Mouse (Mus musculus) midbrain, embryonic 13.5 days (tissue): ENCODE measurements around the gene Myl9. TPM values are rescaled to one million over a fixed set of nuclear protein-coding genes. Genes with fewer than 3 reads are reported as not detected.
"Not testable (repeated sequence)": the region's sequence is repeated elsewhere in the genome, so short reads cannot be mapped to it uniquely, and the experiment has no call there.

ENCODE experiments used
- ATAC-seq: fragments of 200-750 bp; cut with Nextera tagmentation; 2 replicates; pipeline ENCODE4 v1.8.0; 2017; ENCODE audit warnings: mild to moderate bottlenecking, moderate TSS enrichment, moderate library complexity
- H3K27ac ChIP-seq: fragments of 300-500 bp; sonication (generic); 2 replicates; pipeline ENCODE4 v1.5.1; 2015; ENCODE audit warnings: inconsistent platforms, mild to moderate bottlenecking, moderate library complexity
- H3K27me3 ChIP-seq: fragments of 300-500 bp; sonication (generic); 2 replicates; pipeline ENCODE4 v1.6.1; 2015; ENCODE audit warnings: mild to moderate bottlenecking, inconsistent platforms
- H3K36me3 ChIP-seq: fragments of 300-500 bp; sonication (generic); 2 replicates; pipeline ENCODE4 v1.6.1; 2015; ENCODE audit warnings: mild to moderate bottlenecking, inconsistent platforms
- H3K4me1 ChIP-seq: fragments of 300-500 bp; sonication (generic); replicated peaks from 2 replicates; pipeline ENCODE4 v1.6.1; 2015; ENCODE audit warnings: inconsistent platforms
- H3K4me2 ChIP-seq: fragments of 300-500 bp; sonication (generic); replicated peaks from 2 replicates; pipeline ENCODE4 v1.6.1; 2015; ENCODE audit warnings: moderate library complexity, mild to moderate bottlenecking, inconsistent platforms
- H3K4me3 ChIP-seq: fragments of 300-500 bp; sonication (generic); replicated peaks from 2 replicates; pipeline ENCODE4 v1.5.1; 2015; ENCODE audit warnings: mild to moderate bottlenecking, inconsistent platforms
- H3K9ac ChIP-seq: fragments of 300-500 bp; sonication (generic); replicated peaks from 2 replicates; pipeline ENCODE4 v1.6.1; 2015; ENCODE audit warnings: mild to moderate bottlenecking, inconsistent platforms
- H3K9me3 ChIP-seq: fragments of 300-500 bp; sonication (generic); 2 replicates; pipeline ENCODE4 v1.6.1; 2016; ENCODE audit warnings: mild to moderate bottlenecking, inconsistent platforms
- WGBS: fragments of 180-500 bp; shearing (Covaris S2); methylation state at CpG from one replicate; pipeline ENCODE4 v1.1.7; 2015; 5-methylcytosine and 5-hydroxymethylcytosine counted together
- polyA plus RNA-seq: library from polyadenylated mRNA; unstranded; fragments of >200 nt; fragmentation: Nextera tagmentation; extraction: Ambion mirVana; gene quantifications from 2 replicates; pipeline ENCODE4 v1.2.1, GENCODE M21; 2015

Gene Myl9
- polyA plus RNA-seq, 1 experiment from 2014 or later = 37.4 TPM

DNA sequence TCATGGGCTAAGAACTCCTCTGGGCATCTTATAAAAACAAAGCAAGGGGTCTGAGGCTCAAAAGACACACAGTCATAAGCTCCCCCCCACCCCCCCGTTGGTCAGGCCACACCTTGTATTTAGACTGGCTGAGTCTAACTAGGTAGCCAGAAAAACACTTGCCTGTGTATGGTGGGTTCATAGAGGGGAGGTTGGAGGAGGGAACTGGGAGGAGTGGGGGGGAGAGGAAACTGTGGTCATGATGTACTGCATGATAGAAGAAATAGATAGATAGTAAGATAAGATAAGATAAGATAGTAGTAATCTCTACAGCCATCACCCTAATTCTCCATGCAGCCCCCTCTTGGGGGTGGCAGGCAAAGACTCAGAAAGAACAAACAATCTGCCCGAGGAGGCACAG is 4.3 kb downstream of the Myl9 start:
- Histone ChIP-seq H3K27ac (no peak overlapping the region), H3K36me3 (no peaks in the 10 kb centered on the region), H3K27me3 (peaks cover 14% of the 10 kb centered on the region), H3K9ac (no peak overlapping the region), H3K4me2 (no peak overlapping the region), H3K4me3 (no peak overlapping the region), H3K4me1 (peaks cover 24% of the 10 kb centered on the region), H3K9me3 (no peaks in the 10 kb centered on the region)
- ATAC-seq = no peak
- 68% methylated on average over 2 of the region's 2 CpGs for WGBS

DNA sequence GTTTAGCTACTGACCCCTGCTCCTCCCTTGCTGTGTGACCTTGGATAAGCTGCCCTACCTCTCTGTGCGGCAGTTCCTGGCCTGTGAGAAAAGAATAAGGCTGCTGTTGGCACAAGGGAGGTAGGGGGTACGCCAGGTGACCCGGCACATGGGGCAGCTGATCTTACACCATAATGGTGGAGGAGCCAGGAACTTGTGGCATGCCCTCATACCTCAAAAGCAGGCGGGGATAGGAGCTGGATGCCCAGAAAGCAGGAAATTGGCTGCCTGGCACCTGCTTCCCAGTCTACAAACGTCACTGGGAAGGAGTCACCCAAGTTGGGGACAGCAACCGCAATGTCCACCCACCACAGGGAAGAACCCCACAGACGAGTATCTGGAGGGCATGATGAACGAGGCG is 4.9 kb downstream of the Myl9 start:
- Histone ChIP-seq H3K4me3 (no peak overlapping the region), H3K4me1 (peaks cover 18% of the 10 kb centered on the region), H3K4me2 (no peak overlapping the region), H3K27ac (no peak overlapping the region), H3K9ac (no peak overlapping the region), H3K27me3 (peaks cover 14% of the 10 kb centered on the region), H3K36me3 (no peaks in the 10 kb centered on the region), H3K9me3 (no peaks in the 10 kb centered on the region)
- no peak for ATAC-seq
- 76% methylated on average over 9 of the region's 9 CpGs for WGBS

DNA sequence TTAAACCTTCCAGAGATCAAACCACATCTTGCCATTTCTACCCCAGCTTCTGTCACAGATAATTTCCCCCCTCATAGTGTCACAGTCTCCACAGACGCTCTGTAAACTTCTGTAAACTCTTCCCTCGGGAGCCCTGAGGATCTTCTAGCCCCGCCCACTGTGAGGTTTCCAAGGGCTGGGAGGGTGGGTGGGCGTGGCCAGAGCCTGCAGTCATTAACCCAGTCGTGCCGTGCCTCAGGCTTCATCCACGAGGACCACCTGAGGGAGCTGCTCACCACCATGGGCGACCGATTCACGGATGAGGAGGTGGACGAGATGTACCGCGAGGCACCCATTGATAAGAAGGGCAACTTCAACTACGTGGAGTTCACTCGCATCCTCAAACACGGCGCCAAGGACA is 5.5 kb downstream of the Myl9 start:
- Histone ChIP-seq H3K36me3 (no peaks in the 10 kb centered on the region), H3K27me3 (peaks cover 10% of the 10 kb centered on the region), H3K9me3 (no peaks in the 10 kb centered on the region), H3K9ac (no peak overlapping the region), H3K4me2 (no peak overlapping the region), H3K4me3 (no peak overlapping the region), H3K27ac (no peak overlapping the region), H3K4me1 (peaks cover 11% of the 10 kb centered on the region)
- ATAC-seq = no peak
- WGBS = 22% methylated on average over 17 of the region's 17 CpGs

DNA sequence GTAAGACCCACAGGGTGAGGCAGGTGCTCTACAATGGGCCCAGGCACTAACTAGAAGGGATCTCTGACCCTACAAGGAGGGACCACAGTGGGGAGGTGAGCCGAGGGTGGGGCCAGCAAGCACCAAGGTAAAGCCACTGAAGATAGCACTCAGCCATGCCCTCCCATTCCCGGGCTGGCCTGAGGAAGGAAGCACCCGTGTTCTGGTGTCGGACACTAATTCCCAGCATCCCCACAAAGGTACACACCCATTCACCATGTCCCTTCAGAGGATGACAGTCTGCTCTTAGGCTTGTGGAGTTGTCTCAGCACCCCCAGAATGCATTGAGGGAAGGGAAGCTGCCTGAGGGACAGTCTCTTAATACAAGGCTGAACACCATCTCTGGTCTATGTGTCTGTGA is 6.1 kb downstream of the Myl9 start:
- WGBS = 78% methylated on average over 4 of the region's 4 CpGs
- Histone ChIP-seq H3K4me2 (no peak overlapping the region), H3K27ac (no peak overlapping the region), H3K27me3 (peaks cover 6% of the 10 kb centered on the region; the same call in 1 of the 2 replicates), H3K4me3 (no peak overlapping the region), H3K36me3 (no peaks in the 10 kb centered on the region), H3K9me3 (0 out of 2 replicates have a peak, but pooled peaks cover 3% of the 10 kb centered on the region), H3K4me1 (peaks cover 10% of the 10 kb centered on the region; the same call in 1 of the 2 replicates), H3K9ac (no peak overlapping the region)
- no peak for ATAC-seq

DNA sequence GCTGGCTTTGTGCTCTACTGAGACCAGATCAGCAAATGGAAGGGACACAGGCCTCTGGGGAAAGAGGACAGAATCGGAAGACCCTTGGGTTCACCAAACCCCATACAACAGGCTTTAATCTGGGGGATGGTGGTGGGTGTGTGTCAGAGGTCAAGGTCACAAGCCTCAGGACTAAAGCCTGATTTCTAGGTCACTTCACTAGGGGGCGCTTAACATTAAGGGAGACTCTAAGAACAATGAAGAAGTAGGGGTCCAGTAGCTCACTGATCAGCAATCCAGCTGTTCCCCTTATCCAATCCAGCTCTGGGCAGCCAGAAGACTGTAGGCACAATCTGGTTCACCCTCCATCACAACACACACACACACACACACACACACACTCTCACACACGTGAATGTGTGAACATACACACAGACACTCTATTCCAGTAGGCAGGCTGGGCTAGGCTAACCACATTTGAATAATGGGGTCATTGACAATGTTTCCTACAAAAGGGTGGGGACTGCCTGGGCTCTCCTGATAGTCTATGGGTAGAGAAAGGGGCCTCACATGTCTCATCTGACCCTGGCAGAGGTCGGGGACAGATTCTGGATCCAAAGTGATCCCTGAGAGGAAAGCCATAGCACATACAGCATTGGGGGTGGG is 6.7 kb downstream of the Myl9 start:
- H3K27ac ChIP-seq = no peak overlapping the region
- H3K27me3 ChIP-seq = peaks cover 4% of the 10 kb centered on the region; the same call in 1 of the 2 replicates
- no peak overlapping the region for H3K4me3 ChIP-seq
- no peak for ATAC-seq
- no peaks in the 10 kb centered on the region for H3K36me3 ChIP-seq
- peaks cover 5% of the 10 kb centered on the region; the same call in 1 of the 2 replicates for H3K9me3 ChIP-seq
- peaks cover 10% of the 10 kb centered on the region; the same call in 1 of the 2 replicates for H3K4me1 ChIP-seq
- WGBS = 70% methylated on average over 4 of the region's 4 CpGs
- H3K4me2 ChIP-seq = no peak overlapping the region
- no peak overlapping the region for H3K9ac ChIP-seq

DNA sequence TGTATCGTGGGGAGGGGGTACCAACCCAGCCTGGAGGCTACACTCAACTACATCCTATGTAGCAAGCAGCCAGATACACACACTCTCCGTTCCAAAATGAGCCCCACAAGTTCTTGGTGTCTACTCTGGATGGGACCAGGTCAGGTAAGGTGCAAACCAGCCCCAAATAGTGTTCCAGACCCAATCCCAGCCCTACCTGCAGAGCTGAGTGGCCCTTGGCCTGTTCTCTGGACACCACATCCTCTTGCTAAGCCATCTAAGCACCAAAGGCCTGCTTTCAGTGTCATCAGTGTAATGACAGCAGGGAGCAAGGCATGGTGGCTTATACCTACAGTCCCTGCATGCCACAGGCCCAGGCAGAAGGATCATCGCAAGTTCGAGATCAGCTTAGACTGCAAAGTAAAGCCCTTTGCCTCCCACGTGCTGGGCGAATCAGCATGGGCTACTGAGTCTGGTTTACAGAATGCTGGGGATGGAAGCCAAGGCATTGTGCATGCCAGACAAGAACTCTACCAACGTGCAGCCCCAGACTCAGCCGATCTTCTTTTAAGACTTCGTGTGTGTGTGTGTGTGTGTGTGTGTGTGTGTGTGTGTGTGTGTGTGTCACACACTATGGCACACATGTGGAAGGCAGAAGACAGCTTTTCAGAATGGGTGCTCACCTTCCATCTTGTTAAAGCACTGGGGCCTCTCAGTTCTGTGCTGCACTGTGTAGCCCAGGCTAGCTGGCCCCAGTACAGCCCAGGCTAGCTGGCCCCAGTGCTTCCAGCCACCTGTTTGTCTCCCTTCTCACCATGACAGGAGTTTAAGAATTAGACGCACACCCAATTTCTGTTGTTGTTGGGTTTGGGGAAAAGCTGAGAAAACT is 7.5 kb downstream of the Myl9 start:
- Histone ChIP-seq H3K4me1 (peaks cover 10% of the 10 kb centered on the region; the same call in 1 of the 2 replicates), H3K9ac (no peak overlapping the region), H3K9me3 (peaks cover 5% of the 10 kb centered on the region; the same call in 1 of the 2 replicates), H3K36me3 (no peaks in the 10 kb centered on the region), H3K27me3 (no peaks in the 10 kb centered on the region), H3K4me2 (no peak overlapping the region), H3K27ac (no peak overlapping the region), H3K4me3 (no peak overlapping the region)
- ATAC-seq = no peak
- WGBS = 85% methylated on average over 10 of the region's 10 CpGs

DNA sequence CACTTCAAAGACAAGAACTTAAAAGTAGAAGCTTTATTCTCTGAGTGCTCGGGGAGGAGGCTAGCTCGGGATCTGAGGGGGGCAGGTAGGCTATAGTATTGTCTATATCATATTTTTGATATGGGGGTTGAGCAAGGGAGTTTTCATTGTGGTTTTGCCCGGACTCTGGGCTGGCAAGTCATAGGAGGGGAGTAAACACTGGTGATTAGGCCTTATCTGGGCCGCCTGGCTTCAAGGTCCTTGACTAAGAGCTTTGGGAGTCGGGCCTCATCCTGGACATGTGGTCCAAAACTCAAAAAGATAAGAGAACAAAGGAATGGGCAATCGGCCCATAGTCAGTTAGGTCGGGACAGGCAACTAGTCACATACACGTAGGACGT is 8.1 kb downstream of the Myl9 start:
- 85% methylated on average over 9 of the region's 9 CpGs for WGBS

DNA sequence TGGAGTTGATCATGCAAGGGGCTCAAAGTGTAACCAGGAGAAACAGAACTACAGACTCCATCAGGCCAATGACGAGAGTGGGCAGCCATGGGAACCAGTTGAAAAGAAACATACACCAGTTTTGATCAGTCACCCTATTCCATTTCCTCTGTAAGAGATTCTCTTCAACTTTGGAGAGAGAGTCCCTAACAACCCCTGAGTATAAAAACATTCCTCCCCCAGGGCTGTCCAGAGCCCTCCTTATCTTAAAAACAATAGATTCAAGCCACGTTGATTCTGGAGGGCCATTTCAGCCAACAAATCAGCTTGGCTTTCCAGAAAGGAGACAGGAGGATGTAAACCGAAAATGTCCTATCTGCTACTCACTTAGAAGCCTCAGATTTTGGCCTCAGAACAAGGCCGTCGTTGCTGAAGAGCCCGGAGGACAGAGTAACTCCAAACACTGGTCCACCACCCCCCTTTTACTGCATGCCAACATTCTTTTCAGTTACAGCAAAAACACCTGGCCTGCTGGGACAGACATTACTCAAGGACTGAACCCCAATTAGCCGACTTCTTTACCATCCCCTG is 8.9 kb downstream of the Myl9 start:
- Histone ChIP-seq H3K4me2 (no peak overlapping the region), H3K36me3 (no peaks in the 10 kb centered on the region), H3K27ac (no peak overlapping the region), H3K9me3 (peaks cover 5% of the 10 kb centered on the region; the same call in 1 of the 2 replicates), H3K4me3 (no peak overlapping the region), H3K27me3 (no peaks in the 10 kb centered on the region), H3K9ac (no peak overlapping the region), H3K4me1 (peaks cover 5% of the 10 kb centered on the region; the same call in 1 of the 2 replicates)
- ATAC-seq = no peak
- WGBS = 86% methylated on average over 7 of the region's 7 CpGs

More for the DNA sequence above, 8.1 kb downstream of the Myl9 start:
- Histone ChIP-seq H3K27me3 (no peaks in the 10 kb centered on the region), H3K4me1 (peaks cover 6% of the 10 kb centered on the region; the same call in 1 of the 2 replicates), H3K36me3 (no peaks in the 10 kb centered on the region), H3K27ac (no peak overlapping the region), H3K9ac (no peak overlapping the region), H3K4me3 (no peak overlapping the region), H3K4me2 (no peak overlapping the region), H3K9me3 (peaks cover 5% of the 10 kb centered on the region; the same call in 1 of the 2 replicates)
- no peak for ATAC-seq

DNA sequence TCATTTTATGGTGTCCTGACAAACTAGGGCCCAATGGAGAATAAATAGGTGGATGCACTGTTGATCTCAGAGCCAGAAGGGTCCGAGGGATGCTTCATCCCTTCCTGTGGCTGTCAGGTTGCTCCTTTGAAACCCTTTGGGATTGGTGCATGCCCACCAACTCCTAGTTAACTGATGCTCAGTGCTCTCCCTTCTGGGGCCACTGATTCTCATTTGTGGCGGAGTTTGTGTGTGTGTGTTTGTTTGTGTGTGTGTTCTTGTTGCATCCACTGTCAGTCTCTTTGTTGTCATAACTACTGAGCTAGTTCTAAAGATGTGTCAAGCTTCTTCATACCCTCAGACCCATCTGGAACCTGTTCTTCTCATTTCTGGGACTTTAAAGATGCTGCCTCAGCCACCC is 9.7 kb downstream of the Myl9 start:
- H3K9ac ChIP-seq = no peak overlapping the region
- H3K27ac ChIP-seq = no peak overlapping the region
- 87% methylated on average over 2 of the region's 2 CpGs for WGBS
- H3K4me3 ChIP-seq = no peak overlapping the region
- no peak overlapping the region for H3K4me2 ChIP-seq
- peaks cover 5% of the 10 kb centered on the region; the same call in 1 of the 2 replicates for H3K4me1 ChIP-seq
- H3K27me3 ChIP-seq = no peaks in the 10 kb centered on the region
- no peaks in the 10 kb centered on the region for H3K36me3 ChIP-seq
- no peak for ATAC-seq
- H3K9me3 ChIP-seq = peaks cover 5% of the 10 kb centered on the region; the same call in 1 of the 2 replicates

DNA sequence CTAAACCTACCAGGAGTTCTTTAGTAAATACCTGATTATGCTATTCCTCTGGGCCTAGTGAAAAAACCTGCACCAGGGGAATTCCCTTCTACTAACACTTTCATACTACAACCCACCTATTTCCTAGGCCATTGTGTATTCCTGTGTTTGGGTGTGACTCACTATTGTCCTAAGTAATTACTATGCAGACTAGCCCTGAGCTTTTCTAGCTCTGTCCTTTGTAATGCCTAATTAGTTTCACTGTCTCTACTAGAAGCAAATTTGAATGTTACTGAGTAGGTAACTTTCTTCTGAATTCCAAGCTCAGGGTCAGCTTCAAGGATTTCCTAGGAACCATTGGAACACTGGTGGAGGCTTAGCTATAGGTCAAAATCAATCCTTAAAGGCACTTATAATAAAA is 11.1 kb downstream of the Myl9 start:
- not testable (repeated sequence) for H3K4me1 ChIP-seq, H3K4me3 ChIP-seq, H3K4me2 ChIP-seq, H3K9ac ChIP-seq, H3K36me3 ChIP-seq, H3K9me3 ChIP-seq, H3K27ac ChIP-seq, H3K27me3 ChIP-seq, ATAC-seq

DNA sequence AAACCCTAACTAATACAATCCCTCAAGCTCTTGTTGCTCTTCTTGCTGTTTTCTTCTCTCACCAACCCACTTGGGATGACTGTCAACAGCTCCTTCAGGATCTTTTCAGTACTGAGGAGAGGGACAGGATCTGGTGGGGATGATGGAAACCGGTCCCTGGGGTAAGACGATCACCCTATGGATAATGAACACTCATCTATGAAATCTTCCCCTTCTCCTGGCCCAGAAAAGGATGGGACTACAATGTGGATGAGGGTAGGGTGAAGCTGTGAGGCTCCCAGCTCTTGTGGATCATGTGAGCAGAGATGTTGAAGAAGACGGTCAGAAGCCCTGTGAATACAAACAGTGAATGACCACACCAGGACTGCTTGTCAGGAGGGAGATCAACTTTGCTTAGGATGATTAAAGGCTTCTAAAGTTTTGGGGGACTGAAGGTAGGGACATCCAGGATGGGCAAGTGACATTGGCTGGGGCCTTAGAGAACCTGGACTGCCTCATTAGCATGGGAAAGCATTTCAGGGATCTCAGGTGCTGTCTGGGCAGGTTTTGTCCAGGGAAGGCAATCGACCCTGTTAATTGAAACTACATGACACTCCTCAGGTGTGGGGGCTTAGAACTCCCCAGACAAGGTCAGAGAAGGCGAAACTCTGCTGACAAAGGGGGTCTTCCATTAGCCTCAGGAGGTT is 12.0 kb downstream of the Myl9 start:
- Histone ChIP-seq H3K9me3 (peaks cover 14% of the 10 kb centered on the region; the same call in 1 of the 2 replicates), H3K27ac (no peak overlapping the region), H3K4me2 (no peak overlapping the region), H3K36me3 (no peaks in the 10 kb centered on the region), H3K27me3 (no peaks in the 10 kb centered on the region), H3K4me1 (no peaks in the 10 kb centered on the region), H3K9ac (no peak overlapping the region), H3K4me3 (no peak overlapping the region)
- 90% methylated on average over 5 of the region's 5 CpGs for WGBS
- no peak for ATAC-seq

DNA sequence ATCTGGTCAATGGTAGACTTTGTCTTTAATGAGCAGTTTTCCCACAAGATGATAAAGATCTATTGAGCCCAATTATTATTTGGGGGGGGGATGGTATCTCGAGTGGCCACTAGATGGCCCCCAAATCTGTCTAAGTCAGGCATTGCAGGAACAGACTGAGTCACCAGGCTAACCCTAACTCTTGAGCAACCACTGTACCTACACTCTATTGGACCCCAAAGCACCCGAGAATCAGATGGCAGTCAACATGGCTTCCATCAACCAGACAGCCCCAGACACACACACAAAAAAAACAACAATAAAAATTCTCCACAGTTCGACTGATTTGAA is 12.5 kb downstream of the Myl9 start:
- H3K9me3 ChIP-seq = peaks cover 15% of the 10 kb centered on the region; the same call in 1 of the 2 replicates
- 41% methylated on average over 3 of the region's 3 CpGs for WGBS
- H3K36me3 ChIP-seq = no peaks in the 10 kb centered on the region
- H3K4me1 ChIP-seq = no peaks in the 10 kb centered on the region
- H3K9ac ChIP-seq = no peak overlapping the region
- no peak overlapping the region for H3K27ac ChIP-seq
- H3K4me3 ChIP-seq = no peak overlapping the region
- H3K4me2 ChIP-seq = no peak overlapping the region
- H3K27me3 ChIP-seq = no peaks in the 10 kb centered on the region
- no peak for ATAC-seq
